Mouse (Mus musculus) NIH3T3 (cell line): ENCODE results near the gene Dph5.
A peak's percentile ranks its signal among the peaks of the same experiment; 100 is the strongest.
"Not testable (repeated sequence)": the region's sequence is repeated elsewhere in the genome, so short reads cannot be mapped to it uniquely, and the experiment has no call there.

Source experiments
- DNase-seq: peaks from one replicate; pipeline ENCODE4 v3.0.0-alpha.2; 2012; ENCODE audit warnings: low read depth

Dph5 gene

DNA sequence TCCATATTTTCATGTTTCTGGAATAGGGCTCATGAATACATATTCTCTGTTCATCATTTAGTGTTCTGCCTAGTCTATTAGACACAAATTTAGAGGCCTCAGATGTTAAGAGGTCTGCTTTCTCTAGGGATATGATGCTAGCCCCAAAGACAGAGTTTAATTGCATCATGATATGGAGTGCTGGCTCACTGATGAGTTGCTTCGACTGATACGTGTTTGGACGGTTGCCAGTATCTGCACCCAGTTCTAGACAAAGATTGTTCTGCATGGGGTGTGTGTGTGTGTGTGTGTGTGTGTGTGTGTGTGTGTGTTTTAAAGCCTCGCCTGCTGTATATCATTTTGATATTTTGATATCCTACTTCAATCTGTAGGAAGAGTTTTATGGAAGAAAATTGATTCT lies 4.7 kb downstream of the Dph5 start:
- no peak for DNase-seq

DNA sequence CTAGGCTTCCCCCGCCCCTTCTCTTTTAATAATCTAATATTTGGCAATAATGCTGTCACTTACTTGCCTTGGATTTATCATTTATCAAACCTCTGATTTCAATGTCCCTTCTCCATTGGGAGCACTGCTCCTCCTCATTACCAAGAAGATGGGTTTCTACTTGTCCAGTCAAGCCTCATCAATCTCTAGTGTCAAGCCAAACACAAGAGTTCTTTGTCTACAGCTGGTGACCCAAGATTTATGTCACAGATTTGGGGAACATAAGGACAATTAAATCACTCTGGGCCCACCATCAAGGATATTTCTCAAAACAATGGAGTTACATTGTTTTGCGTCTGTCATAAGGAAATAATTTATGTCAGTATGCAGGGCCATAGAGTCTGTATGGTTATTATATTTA lies 5.5 kb downstream of the Dph5 start:
- DNase-seq, result no peak

DNA sequence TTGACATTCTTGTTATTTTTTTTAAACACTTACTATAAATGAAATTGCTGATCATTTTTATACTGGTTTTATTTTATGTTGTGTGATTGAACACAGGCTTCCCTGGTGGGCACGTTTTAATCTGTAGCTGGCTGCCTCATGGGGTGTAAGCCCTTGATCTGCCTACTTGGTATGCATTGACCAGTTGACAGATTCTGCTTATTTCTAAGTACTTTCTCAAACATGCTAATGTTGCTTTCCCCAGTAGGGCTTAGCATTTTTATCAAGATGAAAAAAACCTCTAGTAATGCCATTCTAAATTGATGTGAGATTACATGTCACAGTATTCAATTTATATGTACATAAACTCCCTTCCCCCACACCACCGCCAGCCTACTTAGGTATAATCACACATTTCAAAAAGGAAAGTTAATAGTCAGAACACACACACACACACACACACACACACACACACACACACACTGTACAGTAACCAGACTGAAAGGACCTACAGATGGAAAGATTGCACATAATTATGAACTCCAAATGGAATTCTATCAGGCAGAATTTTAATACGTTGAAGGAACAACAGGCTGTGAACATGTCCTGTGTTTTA lies 10.8 kb downstream of the Dph5 start:
- no peak for DNase-seq

DNA sequence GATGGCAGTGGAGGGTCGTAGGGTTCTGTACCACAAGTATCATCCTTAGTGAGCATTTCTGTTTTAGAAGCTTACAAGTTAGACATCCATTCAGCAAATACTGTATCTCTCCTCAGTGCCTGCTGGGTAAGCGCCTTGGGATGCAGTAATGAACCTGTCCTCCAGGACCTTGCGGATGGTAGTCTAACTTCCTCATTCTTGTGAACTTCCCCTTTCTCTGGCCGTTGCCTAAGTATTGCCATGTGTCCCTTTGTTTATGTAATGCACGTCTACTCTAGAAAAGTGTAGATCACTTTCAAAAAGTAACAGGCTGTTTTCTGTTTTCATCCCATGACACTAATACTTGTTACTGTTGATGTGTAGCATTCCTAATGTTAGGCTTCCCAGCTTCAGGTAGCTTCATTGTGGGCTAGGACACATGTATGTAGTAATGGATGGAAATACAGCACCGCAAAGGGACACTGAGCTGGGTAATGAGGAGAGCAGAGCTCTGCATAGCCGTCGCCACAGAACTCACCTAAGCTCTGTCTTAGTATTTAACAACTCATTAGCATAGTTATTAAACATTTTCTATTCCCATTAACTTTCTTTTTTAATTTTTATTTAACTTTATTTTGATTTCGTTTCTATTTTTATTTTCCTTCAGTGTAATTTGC lies 14.8 kb downstream of the Dph5 start:
- DNase-seq, result no peak

DNA sequence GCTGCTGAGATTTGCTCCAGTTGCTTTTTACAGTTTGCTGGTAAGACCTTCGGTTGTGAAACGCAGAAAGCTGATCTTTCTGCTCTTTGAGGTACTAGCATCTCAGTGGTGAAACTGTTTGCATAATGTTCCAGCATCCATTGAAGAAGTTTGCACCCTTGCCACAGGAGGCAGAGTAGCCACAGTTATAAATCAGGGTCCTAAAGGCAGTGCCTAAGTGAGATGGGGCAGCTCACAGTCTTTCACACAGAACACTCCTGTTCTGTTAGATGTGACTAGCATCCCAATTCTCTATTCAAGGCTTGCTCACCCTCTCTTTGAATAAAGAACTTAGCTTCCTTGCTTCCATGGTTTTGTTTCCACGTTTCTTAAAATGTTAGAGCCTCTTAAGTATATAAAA lies 17.4 kb downstream of the Dph5 start:
- DNase-seq, result peak; percentile 21

DNA sequence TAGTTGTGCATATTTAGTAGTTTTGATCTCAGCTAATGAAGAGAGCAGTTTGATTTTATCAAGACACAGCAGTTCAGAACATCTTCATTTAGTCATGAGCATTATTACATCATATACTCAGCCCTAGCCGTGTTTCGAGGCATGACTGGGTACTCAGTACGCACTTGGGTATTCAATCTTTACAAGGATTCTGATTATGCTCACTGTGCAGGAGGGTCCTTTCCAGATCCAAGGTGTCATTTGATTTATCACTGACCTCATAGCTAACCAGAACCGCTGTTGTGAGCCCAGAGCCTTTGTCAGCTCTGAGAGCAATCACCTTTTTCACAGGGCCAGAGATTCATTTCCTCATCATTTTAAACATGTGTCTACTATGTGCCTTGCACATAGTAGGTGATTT lies 17.9 kb downstream of the Dph5 start:
- no peak for DNase-seq

DNA sequence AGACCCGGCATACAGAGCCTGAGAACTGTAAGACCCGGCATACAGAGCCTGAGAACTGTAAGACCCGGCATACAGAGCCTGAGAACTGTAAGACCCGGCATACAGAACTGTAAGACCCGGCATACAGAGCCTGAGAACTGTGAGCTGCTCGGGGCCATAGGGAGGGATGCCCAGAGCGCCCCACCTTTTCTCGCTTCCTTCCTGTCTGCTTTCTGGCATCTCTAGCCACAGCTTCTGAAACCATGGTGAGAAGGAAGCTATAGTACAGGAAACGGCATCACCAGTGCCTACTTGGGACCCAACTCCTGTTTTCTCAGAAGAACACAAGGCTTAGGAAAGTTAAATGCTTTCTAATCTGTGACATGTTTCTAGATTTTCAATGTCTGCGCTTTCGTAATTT lies 19.8 kb downstream of the Dph5 start:
- DNase-seq, result not testable (repeated sequence)

DNA sequence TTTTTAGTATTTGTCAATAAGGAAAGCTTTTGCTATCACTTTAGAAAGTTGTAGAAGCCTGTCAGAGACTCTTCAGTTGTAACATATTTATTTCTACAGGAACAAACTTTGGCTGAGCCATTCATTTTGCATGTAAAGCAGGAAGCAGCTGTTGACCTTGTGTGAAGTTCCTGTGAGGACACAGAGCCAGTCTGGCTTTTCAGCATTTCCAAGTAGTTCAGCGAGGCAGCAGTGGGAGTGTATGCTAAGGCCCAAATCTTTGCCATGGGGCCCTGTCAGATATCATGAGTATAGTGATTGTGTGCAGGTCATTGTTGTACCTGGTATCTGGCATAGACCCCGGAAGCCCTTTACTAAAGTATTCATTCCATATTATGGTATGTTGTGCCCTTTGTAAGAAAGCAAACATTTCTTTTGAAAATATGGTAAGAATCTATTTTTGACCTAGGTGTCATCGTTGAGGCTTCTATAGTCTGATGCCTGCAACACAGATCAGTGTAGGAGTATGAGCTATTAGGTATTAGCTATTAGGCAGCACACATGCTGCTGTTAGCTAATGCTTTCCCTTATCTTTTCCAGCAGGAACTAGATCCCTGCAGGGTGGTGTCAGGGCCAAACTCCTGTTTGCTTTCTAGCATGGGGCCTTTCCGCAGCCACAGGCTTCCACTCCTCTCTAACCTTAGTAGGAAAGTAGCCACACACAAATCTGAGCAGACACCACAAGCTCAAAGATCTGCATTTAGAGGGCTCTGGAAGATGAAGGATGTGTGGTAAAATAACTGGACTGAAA lies 37.0 kb downstream of the Dph5 start:
- DNase-seq, result no peak

DNA sequence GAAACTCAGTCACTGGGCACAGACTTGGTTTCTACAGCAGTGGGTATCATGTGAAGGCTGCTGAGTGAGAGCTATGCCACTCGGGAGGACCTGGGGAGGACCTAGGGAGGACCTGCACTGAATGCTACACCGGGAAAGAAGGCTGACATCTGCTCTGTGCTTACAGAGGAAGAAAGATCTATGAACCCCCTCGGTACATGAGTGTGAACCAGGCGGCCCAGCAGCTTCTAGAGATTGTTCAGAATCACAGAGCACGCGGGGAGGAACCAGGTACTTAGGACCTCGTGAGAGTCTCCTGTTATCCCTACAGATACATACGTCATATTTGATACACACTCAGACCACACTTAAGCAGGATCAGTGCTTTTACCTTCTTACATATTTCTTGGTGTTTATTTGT lies 38.9 kb downstream of the Dph5 start:
- DNase-seq, result no peak

DNA sequence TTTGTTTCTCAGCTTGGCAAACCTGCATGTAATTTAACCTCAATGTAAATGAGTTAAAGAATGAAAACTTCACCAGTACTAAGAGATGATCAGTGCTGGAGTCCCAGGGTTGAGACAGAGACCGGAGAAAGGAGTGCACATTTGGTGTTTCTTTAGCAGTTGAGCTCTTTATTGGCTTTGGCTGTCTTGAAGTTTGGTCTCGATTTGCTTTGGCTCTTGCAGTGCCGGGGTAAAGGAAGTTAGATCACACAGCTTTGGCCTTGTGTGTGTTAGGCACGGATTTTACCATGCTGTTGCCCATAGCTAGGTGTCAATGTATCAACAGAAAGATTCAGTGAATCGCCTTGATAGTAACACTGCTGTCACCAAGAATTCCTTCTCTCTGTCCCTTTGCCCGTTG lies 44.1 kb downstream of the Dph5 start:
- no peak for DNase-seq

DNA sequence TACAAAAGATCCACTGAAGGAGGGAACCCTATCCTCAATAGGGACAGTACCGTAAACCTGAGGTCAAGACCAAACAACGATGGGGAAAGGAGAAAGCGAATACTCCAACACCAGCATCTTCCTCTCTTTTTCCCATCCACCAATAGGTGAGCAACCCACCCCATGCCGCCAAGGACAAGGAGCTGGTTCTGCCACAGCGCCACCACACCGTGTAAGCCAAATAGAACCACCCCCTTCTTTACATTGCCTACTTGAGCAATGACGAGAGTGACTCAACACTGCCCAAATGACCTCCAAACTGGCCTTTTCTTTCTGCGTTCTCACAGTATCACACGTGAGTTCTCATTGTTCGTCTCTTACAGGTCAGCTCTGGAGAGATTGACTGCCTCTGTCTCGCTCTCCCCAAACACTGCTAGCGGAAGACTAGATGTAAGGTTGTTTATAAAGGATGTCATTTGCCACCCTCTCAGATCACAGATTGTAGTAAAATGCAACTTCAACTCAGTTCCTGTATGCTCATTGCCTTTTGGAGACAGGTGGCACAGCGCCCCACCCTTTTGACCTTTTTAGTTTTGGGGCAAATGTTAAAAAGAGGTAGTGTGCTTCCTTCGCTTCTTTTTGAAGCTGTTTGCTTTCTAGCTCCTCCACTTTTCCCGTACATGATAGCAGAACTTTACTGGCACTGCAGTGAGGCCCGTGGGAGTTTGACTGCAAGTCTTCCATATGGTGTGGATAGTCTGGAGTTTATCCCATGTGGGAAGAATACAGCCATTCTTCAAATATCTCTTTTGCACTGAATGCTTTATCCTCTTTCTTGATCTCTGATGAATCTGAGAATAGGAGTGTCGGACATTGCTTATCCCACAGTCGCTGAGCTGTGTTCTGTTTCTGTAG lies 45.9 kb downstream of the Dph5 start:
- no peak for DNase-seq

DNA sequence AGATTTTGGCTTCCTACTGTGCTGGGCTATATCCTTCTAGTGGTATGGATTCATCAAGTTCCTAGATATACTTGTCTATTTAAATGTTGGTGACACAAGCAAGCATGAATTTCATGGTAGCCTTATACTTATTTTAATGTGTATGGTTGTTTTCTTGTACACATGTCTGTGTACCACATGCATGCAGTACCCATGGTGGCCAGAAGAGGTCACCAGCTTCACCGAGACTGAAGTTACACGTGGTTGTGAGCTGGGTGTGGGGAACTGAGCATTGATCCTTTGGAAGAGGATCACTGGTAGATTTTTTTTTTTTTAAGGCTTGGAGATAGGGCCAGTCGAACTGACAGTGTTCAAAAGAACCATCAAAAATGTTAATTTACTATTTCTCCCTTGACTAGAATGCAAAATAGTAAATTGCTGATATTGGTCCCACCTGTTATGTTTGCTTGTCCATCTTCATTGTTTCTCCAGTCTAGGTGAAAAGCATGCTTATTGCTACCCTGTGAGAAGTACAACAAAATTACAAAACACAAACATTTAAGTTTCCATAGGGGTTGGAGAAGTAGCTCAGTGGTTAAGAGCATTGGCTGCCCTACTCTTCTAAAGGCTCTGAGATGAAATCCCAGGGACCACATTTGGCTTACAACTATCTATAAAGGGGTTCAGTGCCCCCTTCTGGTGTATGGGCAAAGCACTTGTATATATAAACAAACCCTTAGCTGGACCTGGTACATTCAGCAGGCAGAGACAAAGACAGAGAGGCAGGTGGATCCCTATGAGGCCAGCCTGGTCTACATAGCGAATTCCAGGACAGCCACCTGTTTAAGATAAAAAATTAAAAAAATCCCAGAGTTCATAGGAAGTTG lies 49.3 kb downstream of the Dph5 start:
- DNase-seq, result peak; percentile 71

DNA sequence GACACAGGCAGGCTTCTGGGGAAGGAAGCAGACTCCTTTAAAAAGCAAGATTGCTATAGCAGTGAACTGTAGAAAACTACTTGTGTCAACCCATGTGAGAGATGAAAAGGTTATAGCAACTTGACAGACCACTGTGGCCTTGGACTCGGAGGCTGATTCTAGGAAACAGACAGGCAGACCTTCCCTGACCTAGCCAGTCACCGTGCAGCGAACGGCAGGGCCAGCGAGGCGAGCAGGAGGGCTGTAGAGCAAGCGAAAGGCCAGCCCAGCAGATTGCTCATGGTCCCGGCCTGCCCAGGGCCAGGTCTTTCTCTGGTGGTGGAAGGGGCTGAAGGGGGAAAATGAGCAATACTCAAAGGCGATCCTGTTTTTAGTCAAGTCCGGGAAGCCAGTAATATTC lies 50.2 kb downstream of the Dph5 start:
- no peak for DNase-seq

DNA sequence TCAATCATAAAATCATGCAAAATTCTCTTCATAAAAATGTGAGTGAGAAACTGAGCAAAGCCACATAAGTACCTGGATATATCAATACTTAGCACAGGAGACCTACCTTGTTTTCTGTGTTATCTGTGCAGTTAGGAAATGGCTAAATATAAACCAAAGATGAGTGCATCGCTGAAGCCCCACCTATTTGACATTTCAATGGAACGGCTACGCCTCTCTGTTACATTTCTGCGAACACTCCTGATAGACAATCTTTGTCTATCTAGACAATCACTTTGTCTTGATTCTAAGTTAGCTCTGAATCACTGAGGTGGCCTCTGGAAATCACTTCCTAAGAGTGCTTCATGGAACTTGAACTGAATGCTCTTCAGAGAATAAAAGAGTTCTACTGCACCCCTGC lies 52.9 kb downstream of the Dph5 start:
- DNase-seq, result no peak

DNA sequence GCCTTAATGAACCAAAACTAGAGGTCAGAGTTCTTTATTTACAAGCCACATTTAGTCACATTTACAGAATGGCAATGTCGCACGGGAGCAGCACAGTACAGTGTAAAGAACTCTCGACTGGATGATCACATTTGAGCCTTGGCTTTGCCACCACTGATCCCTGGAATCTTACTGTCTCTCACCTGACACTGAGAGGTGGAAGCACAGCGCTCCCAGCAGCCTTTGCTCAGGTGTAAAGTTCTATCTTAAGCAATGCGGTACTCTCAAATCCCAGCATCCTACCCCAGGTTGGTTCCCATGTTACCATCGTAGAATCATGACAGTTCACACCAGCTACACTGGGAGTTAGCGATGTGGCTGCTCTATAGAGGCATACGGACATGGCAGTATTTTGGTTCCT lies 53.8 kb downstream of the Dph5 start:
- no peak for DNase-seq

DNA sequence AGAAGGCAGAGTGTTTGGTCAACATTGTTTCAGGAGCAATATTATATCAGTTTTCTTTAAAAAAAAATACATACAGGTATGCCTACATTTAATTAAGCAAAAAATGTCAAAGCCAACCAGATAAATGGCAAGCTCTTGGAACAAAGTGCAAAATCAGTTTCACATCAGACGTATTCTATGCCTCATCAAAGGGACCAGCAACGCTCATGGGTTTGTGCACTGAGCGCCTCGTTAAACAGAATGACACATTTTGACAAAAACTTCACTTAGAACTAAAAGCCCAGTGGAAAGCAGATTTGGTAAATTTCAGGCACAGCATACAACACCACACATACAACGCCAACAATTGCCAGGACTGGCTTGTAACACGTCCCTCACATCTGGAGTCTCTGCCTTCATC lies 56.7 kb downstream of the Dph5 start:
- no peak for DNase-seq

DNA sequence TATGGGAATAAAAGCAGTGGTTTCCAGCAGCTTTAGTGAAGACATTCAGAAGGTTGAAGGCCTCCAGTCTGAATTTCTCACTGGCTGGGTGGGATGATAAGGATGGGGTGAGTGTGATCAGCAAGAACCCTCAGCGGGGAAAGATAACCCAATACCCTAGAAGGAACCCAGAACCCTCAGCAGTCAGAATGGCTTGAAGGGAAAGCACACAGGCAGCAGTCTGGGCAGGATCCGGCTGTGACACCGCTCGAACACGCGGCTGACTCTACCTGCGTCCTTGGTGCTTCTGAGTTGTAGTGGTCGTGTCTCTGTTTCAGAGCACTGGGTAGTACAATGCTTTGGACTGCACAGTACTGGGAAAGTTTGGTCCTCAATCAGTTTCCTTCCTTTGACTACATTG lies 58.6 kb downstream of the Dph5 start:
- DNase-seq, result no peak

DNA sequence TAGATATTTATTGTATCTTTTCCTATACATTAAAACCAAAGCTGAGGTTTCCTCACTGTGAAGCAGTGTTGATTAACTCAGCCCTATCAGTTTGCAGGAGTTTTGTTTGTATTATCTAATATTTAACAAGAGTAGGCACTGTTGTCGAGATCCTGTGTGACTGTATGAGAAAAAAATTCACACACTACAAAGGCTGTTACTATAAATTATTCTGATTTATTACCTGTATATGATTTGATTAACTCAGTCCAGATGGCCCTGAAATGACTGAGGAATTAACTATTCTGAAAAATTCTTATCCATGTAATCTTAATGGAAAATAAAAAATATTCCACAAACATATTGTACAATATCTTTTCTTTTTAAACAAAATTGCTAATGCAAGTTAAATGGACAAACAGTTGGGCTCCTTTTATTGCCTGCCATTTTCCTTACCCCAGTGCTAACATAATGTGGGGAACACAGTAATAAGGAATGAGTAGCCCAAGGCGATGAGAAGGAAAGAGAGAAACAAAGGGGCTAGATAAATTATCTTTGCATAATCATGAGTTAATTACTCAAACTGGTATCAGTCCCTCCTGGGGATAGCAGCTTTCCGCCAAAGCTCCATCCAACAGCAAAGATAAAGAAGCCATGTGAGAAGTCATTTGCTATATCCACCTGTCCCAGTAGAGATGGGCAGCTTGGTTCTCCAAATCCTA lies 61.7 kb downstream of the Dph5 start:
- peak; percentile 34 for DNase-seq

DNA sequence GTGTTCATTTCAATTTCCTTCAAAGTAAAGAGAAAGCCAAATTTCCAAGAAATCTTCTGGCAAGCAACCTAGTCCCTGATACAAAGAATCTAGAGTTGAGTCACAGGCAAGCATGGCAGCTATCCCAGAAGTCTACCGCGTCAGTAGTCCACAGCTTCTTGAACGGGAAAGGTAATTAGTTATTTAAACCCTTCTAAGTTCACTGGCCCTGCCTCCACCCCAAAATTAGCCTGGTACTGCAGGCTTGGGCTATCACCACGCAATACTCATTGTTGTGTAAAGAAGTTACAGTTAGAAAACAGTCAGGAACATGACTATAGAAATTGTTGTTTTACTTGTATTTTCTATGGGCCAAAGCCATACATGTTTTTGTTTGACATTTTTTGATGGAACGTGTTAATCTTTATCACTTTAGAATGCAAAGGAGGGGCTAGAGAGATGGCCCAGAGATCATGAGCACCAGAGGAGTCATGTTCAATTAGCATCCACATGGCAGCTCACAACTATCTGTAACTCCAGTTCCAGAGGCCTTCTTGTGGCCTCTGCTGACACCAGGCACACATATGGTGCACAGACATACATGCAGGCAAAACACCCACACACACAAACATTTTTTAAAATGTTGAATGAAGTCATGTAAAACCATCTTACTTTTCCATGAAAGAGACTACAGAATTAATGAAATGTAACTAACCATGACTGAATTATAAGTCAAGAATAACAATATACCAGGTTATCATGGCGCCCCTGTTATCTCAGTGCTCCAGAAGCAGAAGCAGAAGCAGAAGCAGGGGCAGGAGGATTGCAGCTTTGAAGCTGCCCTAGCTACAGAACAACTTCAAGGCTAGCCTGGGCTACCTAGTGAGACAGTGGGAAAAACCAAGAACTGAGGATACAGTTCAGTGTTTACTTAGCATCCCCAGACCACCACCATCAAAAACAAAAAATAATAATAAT lies 62.6 kb downstream of the Dph5 start:
- DNase-seq, result peak; percentile 96

DNA sequence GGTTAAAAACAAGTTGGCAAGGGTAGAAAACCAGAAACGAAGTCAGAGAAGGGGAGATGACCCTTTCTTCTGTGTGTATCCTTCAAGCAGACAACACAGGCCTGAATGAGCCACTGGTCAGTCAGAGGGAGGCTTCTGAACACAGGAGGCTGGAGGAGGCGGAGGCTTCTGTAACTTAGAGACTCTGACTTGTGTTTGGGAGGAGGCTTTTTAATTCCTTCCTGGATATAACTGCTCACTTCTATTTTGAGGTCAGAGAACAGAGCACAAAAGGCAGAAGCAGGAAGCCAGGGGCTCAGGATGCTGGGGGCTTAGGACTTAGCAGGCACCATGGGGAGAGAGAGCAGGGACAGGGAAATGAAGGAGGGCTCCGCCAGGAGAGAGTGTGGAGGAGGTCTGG lies 63.6 kb downstream of the Dph5 start:
- no peak for DNase-seq
